Mouse (Mus musculus) central nervous system, embryonic 11.5 days (tissue): ENCODE data around the gene Sntn. TPM values are rescaled to one million over a fixed set of nuclear protein-coding genes. Genes with fewer than 3 reads are reported as not detected.

Experiments
- polyA plus RNA-seq: library from polyadenylated mRNA; depleted of rRNA; stranded (reverse); fragments of >200 nt; gene quantifications from 2 replicates; pipeline ENCODE4 v1.2.3, GENCODE M21; 2012; rRNA removed

The Sntn gene
- polyA plus RNA-seq, result not detected in 2 replicates

DNA sequence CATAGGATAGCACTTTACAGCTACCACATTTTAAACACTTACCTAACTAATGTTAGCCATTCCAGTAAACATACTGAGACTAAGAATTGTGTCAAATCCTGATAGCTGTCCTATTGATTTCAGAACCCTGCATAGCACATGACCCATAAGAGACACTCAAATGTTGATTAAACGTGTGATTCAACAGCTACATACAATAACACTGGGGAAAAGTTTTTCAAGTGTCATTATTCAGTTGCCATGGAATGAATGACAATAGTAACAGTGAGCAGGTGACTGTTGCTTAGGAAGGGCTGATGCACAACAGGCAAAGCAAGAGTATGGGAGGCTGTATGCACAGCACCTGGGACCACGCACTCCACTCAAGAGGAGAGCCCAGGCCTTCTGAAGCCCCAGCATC, at the start of gene Sntn:
Sntn (plus strand) TSS at position 301 of the 400 bp plus-strand sequence.

Other genes starting within 250 kb of the Sntn start
- 0.04 TPM in 1 of 2 replicates, not detected in the other for gene Gm281, start 243.6 kb downstream of the Sntn start, polyA plus RNA-seq